Mouse (Mus musculus) brain, embryonic 14.5 days (tissue): ENCODE measurements around the gene Sf3b4. TPM values are rescaled to one million over a fixed set of nuclear protein-coding genes. Genes with fewer than 3 reads are reported as not detected.

Source experiments
- DNase-seq: peaks from one replicate; pipeline ENCODE4 v3.0.0-alpha.2; 2011; ENCODE audit warnings: low read depth
- CTCF ChIP-seq: fragments of 200-500 bp; IDR thresholded peaks from 2 replicates; pipeline ENCODE4 v1.5.1; 2012; ENCODE audit warnings: inconsistent platforms, mild to moderate bottlenecking, moderate library complexity, borderline replicate concordance; ENCODE audit not compliant: insufficient read depth, insufficient read length; ENCODE audit errors: extremely low read depth
- POLR2A ChIP-seq: fragments of 200-500 bp; IDR thresholded peaks from 2 replicates; pipeline ENCODE4 v1.6.1; 2012; ENCODE audit warnings: mild to moderate bottlenecking, inconsistent platforms, borderline replicate concordance; ENCODE audit not compliant: poor library complexity, insufficient read depth, insufficient read length, severe bottlenecking; ENCODE audit errors: extremely low read depth
- polyA plus RNA-seq: library from polyadenylated mRNA; depleted of rRNA; stranded (reverse); fragments of >200 nt; gene quantifications from 2 replicates; pipeline ENCODE4 v1.2.3, GENCODE M21; 2012

Sf3b4 gene
- polyA plus RNA-seq, 1 experiment = 112 TPM

DNA sequence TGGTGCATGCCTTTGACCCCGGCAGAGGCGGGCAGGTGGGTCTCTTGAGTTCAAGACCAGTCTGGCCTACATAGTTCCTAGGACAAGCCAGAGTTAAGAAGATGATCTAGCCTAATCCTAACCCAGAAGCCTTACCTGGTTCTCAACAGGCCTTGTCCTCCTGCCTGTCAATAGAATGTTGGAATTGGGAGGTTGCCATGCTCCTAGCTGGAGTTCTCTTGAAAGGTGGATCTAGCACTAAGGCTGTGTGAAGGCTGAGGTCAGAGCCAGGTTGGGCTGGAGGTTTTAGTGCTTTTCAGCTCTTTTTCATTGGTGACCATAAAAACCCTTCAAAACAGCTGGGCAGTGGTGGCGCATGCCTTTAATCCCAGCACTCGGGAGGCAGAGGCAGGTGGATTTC is 6.3 kb downstream of the Sf3b4 start:
- no peak for DNase-seq
- TF ChIP-seq CTCF = no peak
- no peak for TF ChIP-seq POLR2A

- no peak for TF ChIP-seq POLR2A
- TF ChIP-seq CTCF = no peak
- DNase-seq = no peak
Observed at GRCm38 (mm10) chr3:96178902-96179301, 6.8 kb downstream of the Sf3b4 start.

DNA sequence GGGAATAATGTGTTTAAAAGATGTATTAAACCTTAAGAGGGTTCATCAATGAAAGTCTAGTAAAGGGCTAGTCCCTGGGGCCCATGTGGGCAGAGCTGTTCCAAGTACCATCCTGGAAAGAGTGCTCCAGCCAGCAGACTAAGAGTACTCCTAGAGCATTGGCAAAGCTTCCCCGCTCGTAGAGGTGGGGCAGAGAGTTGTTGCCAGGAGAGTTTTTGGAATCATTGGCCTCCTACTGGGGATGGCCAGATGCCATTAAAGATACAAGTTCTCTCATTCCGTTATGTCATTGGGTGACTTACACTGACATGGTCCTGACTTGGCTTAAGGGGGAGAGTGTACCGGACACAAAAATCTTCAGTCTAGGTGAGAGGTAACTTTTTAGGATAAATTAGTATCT is 7.4 kb downstream of the Sf3b4 start:
- DNase-seq = no peak

DNA sequence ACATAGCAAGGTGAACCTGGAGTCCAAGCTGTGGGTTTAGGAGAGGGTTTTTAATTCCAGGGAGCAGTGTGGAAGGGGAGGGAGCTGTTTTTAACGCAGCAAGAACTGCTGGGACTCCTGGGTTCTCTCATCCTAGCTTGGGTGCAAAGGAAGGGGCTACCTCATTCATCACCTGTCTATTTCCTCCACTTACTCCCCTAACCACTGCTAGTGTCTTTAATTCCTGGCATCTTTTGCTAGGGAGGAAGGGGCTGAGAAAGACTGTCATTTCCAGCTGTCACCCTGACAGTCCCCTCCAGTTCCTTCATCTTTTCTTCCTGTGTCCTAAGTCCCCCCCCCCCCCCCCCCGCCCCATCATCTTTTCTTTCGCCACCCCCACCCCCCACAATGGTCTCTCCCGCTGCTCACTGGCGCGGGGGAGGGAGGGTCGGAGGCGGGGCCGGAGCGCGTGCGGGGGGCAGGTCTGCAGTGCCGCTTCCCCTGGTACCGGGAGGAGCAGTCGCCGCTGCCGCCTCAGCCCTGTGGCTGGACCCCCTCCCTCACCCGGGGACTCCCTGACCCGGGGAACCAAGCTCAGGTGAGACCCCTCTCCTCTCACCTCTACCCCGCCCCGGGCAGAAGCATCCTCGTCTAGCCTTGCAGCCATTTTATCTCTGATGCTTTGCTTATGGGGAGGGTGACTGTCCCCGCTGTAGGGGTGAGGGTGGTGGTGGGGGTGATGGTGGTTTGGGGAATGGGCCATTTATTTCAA is 8.8 kb downstream of the Sf3b4 start, which contains the start of gene Sv2a:
Gene Sv2a (plus strand): TSS at position 425 of the 751 bp plus-strand sequence.
- DNase-seq = peak; percentile 83
- peak; percentile 29; the same call in 1 of the 2 replicates for TF ChIP-seq POLR2A
- TF ChIP-seq CTCF = no peak

More for the DNA sequence above, 7.4 kb downstream of the Sf3b4 start:
- TF ChIP-seq POLR2A = no peak
- TF ChIP-seq CTCF = no peak

GRCm38 (mm10) chr3:96181510-96182381 is 9.6 kb downstream of the Sf3b4 start:
- peak; percentile 43 for DNase-seq
- no peak for TF ChIP-seq CTCF
- TF ChIP-seq POLR2A = no peak

- TF ChIP-seq CTCF (no peak), POLR2A (no peak)
- DNase-seq = no peak
Observed at GRCm38 (mm10) chr3:96182382-96182776, 10.2 kb downstream of the Sf3b4 start.

GRCm38 (mm10) chr3:96192977-96193376 is 20.8 kb downstream of the Sf3b4 start:
- TF ChIP-seq POLR2A = no peak
- no peak for TF ChIP-seq CTCF
- DNase-seq = no peak

DNA sequence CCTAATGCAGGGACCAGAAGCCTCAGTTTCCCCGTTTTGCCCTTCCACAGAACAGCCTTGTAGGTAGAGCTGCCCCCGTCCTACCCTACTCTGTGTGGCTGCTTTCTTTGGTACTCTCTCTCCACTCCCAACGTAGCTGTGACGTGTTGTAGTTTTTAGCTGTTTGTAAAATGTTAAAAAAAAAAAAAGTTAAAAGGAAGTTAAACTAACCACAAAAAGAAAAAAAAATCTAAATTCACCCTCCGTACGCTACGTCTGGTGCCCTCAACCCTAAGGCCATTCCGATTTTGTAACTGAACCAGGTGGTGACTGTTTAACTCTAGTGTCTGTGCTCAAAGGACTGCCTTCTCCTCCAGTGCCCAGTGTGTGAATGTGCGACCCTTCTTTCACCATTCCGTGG is 22.8 kb downstream of the Sf3b4 start:
- DNase-seq = no peak
- TF ChIP-seq POLR2A = no peak
- TF ChIP-seq CTCF = no peak

- TF ChIP-seq POLR2A (no peak), CTCF (0 out of 2 replicates have a peak, but pooled peaks have one; percentile 11)
- DNase-seq = no peak
Observed at GRCm38 (mm10) chr3:96195616-96196313, 23.6 kb downstream of the Sf3b4 start.

GRCm38 (mm10) chr3:96196437-96197128 is 24.5 kb downstream of the Sf3b4 start:
- DNase-seq = no peak
- TF ChIP-seq CTCF (no peak), POLR2A (no peak)
